Mouse (Mus musculus) splenic B cell, adult 2 months (primary cell): ENCODE data around the gene Zdhhc14.

Experiments used
- DNase-seq: peaks from one replicate; pipeline ENCODE4 v3.0.0-alpha.2; 2011; ENCODE audit warnings: low read depth, low spot score
- H3K27me3 ChIP-seq: 2 replicates; pipeline ENCODE4 v1.6.1; 2012; ENCODE audit warnings: mild to moderate bottlenecking, low read length, moderate library complexity, mixed read lengths; ENCODE audit not compliant: control insufficient read depth, poor library complexity, insufficient read depth, severe bottlenecking
- H3K36me3 ChIP-seq: 2 replicates; pipeline ENCODE4 v1.6.1; 2012; ENCODE audit warnings: mild to moderate bottlenecking, low read length, moderate library complexity, mixed read lengths; ENCODE audit not compliant: control insufficient read depth, poor library complexity, insufficient read depth, severe bottlenecking

Gene Zdhhc14

DNA sequence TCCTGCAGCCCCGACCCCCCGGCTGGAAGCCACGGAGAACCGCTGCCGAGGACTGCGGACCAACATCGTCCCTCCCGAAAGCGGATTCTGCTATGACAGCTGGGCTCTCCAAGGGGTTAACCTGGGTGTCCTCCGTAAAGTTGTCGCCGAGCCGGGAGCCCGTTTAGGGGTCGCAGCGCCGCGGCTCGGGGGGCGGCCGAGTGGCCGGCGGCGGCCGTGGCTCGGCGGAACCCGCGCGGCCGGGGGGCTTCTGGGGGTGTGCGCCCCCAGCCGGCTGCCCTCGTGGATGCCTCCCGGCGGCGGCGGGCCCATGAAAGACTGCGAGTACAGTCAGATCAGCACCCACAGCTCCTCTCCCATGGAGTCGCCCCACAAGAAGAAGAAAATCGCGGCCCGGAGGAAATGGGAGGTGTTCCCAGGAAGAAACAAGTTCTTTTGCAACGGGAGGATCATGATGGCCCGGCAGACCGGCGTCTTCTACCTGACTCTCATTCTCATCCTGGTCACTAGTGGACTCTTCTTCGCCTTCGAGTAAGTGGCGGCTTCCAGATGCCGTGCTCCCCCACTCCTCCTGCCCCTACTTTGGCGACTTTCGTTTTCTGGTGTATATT lies 909 bp downstream of the Zdhhc14 start:
- no peaks in the 10 kb centered on the region for H3K27me3 ChIP-seq
- peak; percentile 26 for DNase-seq
- no peaks in the 10 kb centered on the region for H3K36me3 ChIP-seq

DNA sequence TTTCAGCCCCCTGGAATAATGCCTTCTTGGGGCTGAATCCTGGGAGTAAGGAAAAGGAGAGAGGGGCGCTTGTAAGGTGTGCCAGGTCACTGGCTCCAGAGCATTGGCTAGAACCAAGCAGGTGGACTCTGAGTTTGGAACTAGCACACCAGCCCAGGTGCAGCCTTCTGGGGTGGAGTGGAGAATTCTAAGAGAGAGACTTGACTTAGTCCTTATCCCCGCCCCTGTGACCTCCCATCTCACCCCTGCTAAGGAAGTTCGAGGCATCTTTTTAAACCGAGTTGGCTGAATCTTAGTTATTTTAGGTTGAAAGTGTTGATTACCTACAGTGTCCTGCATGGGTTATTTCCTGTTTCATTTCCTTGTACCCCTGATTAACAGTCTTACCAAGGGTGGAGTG lies 1.5 kb downstream of the Zdhhc14 start:
- Histone ChIP-seq H3K27me3 (no peaks in the 10 kb centered on the region), H3K36me3 (no peaks in the 10 kb centered on the region)
- peak; percentile 62 for DNase-seq

DNA sequence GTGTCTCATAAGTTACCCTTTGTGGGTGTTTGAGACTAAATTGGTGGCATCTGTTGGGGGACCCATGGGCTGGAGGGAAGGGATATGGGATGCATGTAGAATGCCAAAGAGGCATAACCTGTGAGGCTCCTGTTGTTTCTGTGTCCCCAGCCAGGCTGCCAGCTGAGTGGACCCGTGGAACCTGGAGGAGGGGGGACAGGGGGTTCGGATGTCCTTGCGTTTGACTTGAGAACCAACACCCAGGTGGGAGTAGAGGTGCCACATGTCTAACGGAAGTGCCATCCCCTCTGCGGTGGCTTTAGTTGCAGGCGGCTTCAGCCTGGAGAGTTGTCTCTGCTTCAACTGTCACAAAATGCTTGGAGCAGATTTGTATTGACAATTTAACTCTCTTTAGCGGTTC lies 2.5 kb downstream of the Zdhhc14 start:
- Histone ChIP-seq H3K36me3 (no peaks in the 10 kb centered on the region), H3K27me3 (no peaks in the 10 kb centered on the region)
- DNase-seq, result no peak

DNA sequence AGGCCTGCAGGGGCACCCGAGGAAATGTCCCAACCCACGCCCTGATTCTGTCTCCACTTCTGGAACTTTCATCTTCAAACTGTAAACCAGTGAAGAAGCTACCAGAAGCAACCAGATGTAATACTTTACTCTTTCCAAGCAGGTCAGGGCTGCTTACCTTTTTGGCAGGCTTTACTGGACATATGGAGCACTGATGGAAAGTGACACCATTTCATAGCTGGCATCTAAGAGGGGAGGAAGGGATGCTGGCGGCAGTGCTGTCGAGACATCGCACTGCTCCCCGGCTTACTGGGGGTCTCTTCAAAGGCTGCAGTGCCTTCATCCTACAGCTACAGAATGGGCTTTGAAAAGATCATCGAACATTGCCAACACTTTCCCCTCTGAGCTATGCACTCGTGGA lies 5.3 kb downstream of the Zdhhc14 start:
- H3K36me3 ChIP-seq, result no peaks in the 10 kb centered on the region
- no peak for DNase-seq
- H3K27me3 ChIP-seq, result no peaks in the 10 kb centered on the region

DNA sequence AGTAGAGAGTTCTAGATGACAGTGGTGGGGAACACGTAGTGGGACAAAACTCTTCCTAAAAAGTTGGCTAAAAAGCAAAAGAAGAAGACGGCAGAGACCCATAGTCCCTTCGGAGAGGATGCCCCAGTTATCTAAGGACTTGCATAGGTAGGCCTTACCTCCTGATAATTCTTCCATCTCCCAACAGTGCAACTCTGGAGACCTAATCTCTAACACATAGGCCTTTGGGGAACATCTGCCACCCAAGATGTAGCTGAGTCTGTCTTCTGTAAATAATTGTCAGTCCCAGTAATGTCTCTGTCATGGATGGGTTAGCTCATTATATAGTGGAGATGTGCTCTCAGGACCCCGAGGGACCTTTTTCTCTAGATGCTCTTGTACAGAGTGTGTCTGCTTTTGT lies 6.6 kb downstream of the Zdhhc14 start:
- no peaks in the 10 kb centered on the region for H3K36me3 ChIP-seq
- DNase-seq, result no peak
- no peaks in the 10 kb centered on the region for H3K27me3 ChIP-seq

DNA sequence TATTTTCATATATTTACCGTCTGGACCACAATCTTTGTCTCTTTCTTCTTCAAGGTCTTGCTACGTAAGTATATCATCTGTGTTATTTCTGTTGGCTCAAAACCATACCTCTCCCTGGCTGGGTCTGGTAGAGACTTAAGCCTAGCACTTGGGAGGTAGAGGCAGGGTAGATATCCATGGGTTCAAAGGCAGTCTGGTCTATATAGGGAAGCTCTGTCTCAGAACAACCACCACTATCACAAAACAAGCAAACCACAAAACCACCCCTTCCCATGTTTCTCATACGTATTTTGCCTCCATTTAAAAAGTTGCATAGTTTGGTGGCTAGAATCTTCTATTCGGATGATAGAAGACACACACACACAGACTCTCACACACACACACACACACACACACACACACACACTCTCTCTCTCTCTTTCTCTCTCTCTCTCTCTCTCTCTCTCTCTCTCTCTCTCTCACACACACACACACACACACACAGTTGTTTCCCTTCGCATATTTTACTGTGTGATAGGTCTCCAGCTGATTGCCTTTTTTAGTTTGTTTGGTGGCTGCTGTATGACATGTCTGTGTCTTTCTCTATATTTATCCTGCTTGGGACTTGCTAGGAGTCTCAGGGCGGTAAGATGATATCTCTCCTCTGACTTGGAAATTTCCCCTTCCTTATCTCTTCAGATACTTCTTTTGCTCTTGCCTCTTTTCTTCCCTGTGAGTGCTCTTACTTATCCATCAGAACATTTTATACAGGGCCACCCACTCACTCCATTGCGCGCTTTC lies 11.8 kb downstream of the Zdhhc14 start:
- Histone ChIP-seq H3K36me3 (no peaks in the 10 kb centered on the region), H3K27me3 (no peaks in the 10 kb centered on the region)
- no peak for DNase-seq

DNA sequence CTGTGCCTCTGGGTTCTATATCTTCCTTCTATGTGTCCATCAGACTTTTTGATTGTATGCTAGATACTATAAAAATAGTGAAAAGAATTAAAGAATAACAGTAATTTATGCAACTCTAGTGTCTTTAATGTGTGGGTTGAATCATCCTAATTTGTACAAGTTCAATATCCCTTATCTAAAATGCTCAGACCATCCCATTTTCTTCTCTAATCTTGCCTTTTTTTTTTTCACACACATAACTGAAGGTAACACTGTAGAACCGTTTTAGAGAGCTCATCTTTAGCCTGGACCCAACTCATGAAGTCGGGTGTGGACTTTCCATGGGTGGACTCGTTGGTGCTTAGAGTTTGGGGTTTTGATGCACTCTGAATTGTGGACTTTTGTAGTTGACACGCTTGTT lies 12.6 kb downstream of the Zdhhc14 start:
- Histone ChIP-seq H3K27me3 (no peaks in the 10 kb centered on the region), H3K36me3 (no peaks in the 10 kb centered on the region)
- DNase-seq, result no peak

DNA sequence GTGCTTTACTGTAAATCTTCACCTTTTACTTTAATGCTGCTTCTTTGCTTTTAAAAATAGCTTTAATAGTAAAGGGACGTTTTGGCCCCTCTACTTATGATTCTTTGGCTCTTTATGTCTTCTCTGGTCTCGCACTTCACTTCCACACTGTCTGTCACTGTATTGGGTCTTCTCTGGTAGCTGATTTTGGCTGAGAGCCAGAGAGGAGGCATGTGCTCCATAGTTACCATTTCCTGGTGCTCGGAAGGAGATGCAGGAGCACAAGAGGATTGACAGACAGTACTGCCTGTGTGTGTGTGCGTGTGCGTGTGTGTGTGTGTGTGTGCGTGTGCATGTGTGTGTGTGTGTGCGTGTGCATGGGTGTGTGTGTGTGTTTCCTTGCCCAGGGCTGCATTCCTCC lies 14.2 kb downstream of the Zdhhc14 start:
- H3K36me3 ChIP-seq, result no peaks in the 10 kb centered on the region
- no peak for DNase-seq
- H3K27me3 ChIP-seq, result no peaks in the 10 kb centered on the region

DNA sequence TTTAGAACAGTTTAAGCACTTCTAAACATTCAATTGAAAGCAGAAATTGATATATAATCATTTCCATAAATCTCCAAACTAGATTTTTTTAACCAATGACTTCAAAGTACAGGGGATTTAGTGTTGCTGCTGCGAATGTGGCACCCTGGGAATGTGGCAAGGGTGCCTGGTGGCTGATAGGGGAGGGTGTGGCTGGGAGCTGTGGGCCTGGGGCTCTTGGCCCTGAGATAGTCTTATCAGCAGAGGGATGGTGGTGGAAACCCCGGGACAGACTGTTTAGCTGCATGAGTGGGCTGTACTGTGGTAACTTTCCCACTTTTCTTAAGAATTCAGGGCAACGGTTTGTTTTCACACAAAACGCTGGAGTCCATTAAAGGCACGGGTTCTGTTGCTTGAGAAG lies 14.6 kb downstream of the Zdhhc14 start:
- DNase-seq, result no peak
- H3K36me3 ChIP-seq, result no peaks in the 10 kb centered on the region
- no peaks in the 10 kb centered on the region for H3K27me3 ChIP-seq

DNA sequence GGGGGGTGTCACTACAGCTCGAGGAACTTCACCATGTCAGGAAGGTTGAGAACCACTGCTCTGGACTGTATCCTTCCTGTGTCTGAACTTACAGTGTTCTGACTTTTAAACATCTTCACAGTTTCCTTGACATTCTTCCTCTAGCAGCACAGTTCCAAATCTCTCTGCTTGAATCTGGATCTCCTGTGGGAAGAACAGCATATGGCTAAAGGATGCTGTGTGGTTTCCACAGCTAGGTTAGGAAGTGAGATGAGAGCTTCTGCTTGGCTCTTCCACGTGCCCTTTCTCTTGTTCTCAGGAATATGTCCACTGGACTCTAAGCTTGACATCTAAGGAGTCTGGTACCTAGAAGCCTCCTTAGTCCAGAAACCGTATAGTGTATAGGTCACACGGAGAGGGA lies 15.7 kb downstream of the Zdhhc14 start:
- no peaks in the 10 kb centered on the region for H3K36me3 ChIP-seq
- DNase-seq, result no peak
- no peaks in the 10 kb centered on the region for H3K27me3 ChIP-seq

DNA sequence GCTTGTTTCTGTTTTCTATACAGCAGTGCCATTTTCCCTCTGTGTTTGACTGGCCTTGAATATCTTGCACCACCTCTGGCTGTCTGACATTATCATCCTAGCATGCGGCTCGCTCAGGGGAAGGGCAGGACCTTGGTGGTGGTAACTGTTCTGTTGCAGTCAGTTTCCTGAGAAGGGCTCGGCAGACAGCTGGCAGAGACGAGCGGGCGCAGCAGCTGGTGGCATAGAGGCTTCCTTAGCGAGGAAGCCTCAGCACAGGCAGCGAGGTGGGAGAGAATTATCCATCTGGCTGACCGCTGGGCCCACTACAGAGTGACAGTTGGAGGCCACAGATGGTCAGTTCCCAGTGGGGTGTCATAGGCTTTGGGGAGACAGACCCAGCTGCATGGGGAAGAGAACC lies 18.2 kb downstream of the Zdhhc14 start:
- no peak for DNase-seq
- H3K27me3 ChIP-seq, result no peaks in the 10 kb centered on the region
- no peaks in the 10 kb centered on the region for H3K36me3 ChIP-seq

DNA sequence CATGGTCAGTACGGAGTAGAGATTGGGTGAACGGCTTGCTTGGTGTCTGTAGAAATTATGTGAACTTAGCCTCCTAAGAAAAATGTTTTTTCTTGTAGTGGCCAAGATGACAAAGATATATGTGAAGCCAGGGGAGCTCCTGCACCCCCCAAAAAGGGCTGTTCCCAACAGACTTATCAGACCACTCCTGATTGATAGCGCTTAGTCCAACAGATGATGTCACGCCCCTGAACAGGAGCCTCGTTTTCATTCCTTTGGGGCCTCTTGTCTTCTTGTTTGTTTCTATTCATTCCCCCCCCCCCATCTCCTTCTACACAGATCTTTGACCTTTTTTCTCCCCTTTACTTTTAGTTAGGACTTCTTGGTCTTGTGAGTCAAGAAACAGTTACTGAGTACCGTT lies 19.4 kb downstream of the Zdhhc14 start:
- Histone ChIP-seq H3K36me3 (no peaks in the 10 kb centered on the region), H3K27me3 (no peaks in the 10 kb centered on the region)
- DNase-seq, result no peak

DNA sequence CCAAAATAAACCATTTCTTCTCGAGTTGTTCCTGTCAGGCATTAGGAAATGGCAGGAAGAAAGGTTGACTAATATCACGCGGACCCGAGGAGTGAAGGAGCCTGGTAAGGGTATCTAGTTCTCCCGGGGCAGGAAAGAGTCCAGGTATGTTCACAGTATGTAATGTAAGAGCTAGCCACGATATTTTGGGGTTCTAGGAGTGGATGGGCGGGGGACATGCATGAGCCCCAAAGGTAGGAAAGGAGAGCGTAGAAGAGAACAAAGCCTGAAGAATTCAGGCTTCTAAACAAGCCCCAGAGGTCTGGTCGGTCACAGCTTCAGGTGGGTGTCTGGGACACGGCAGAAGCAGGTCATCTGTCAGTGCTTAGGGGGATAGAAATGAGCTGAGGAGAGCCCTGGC lies 27.1 kb downstream of the Zdhhc14 start:
- no peaks in the 10 kb centered on the region for H3K27me3 ChIP-seq
- no peaks in the 10 kb centered on the region for H3K36me3 ChIP-seq
- DNase-seq, result no peak

DNA sequence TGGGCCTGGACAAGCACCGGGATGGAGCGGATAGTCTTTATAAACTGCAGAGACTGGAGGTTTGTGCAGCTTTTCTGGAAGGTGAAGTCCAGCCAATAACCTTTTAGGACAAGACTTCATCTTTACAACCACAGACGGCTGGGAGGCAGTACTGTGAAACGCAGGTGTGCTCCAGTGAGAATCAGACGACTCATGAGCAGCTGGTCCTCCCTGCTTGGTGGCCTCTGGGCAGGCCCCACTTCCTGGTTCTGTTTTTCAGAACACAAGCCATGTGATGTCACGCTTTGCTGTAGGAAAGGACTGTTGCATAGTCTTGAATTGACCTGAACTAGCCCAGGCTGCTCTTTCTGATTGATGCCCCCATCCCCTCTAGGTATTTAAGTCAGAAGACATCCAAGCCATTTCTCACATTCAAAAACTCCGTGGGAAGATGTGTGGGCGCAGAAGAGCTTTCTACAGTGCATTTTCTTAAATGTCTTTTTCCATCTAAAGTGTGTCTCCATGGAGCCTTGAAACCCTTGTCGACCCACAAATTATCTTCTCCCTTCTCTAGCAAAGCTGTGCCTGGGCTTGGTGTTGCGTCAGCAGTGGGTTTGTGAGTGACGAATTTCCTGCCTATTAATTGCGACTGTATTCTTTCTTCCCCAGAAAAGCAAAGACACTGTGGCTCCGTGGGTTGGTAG lies 27.7 kb downstream of the Zdhhc14 start:
- no peaks in the 10 kb centered on the region for H3K36me3 ChIP-seq
- no peaks in the 10 kb centered on the region for H3K27me3 ChIP-seq
- peak; percentile 54 for DNase-seq

DNA sequence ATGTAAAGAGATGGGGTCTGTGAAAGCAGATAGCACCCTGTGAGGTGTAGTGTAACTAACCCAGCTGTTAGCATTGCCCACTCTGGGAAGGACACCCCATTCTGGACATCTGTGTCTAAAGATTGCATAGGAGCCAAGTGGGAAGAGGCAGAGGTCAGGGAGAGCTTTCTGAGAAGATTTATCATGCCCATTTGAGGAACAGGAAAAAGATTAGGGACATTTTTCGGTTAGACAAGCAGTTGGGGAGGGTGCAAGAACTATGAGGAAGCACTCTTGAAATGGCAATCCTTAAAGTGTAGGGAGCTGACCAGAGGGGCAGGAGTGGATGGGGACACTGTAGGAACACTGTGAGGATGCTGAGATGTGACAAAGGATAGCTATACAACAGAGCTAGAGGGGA lies 29.2 kb downstream of the Zdhhc14 start:
- no peaks in the 10 kb centered on the region for H3K36me3 ChIP-seq
- H3K27me3 ChIP-seq, result no peaks in the 10 kb centered on the region
- no peak for DNase-seq
